Mouse (Mus musculus): ENCODE measurements around the gene Zfp653. TPM values are rescaled to one million over a fixed set of nuclear protein-coding genes. Genes with fewer than 3 reads are reported as not detected.
A peak's percentile ranks its signal among the peaks of the same experiment; 100 is the strongest.
"Not testable (repeated sequence)": the region's sequence is repeated elsewhere in the genome, so short reads cannot be mapped to it uniquely, and the experiment has no call there.

Zfp653 gene
- total RNA-seq, 2 experiments from 2014 or later = 18.0 to 19.3 TPM

DNA sequence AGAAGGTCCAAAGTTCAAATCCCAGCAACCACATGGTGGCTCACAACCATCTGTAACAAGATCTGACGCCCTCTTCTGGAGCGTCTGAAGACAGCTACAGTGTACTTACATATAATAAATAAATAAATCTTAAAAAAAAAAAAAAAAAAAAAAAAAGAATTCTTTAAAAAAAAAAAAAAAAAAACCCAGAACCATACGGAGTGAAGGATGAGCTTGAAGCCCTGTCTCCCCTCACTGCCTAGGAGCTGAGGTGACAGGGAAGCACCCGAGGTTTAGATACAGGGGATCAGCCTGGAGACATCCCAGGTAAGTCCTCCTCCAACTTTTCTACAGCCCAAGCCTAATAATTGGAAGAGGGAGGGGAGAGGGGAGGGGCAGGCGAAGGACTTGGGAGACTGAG lies 4.6 kb upstream of the Zfp653 start:
- intact Hi-C loops (cut with DNase I); DNase-seq (ENCODE audit: low spot score in 2 of 2): not testable (repeated sequence)

DNA sequence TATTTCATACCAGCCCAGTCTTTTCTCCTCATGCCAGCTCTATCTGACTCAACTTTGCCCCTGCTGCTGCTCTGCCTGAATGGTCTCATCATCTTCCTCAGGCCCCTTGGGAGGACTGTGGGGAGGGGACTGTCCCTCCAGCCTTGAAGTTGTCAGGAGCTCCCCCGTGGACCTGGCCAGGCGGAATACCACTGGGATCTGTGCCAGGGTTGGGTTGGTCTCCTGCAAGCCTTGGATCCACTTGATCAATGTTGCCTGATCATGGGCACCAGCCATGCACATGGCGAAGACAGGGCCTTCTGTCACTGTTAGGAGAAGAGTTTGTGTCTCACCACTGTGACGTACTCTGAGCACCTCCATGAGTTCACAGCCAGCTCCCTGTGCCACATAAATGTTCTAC lies 1.1 kb upstream of the Zfp653 start:
- no peak for DNase-seq (ENCODE audit: low spot score in 2 of 2)
- intact Hi-C loops (cut with DNase I) = no loop called here

DNA sequence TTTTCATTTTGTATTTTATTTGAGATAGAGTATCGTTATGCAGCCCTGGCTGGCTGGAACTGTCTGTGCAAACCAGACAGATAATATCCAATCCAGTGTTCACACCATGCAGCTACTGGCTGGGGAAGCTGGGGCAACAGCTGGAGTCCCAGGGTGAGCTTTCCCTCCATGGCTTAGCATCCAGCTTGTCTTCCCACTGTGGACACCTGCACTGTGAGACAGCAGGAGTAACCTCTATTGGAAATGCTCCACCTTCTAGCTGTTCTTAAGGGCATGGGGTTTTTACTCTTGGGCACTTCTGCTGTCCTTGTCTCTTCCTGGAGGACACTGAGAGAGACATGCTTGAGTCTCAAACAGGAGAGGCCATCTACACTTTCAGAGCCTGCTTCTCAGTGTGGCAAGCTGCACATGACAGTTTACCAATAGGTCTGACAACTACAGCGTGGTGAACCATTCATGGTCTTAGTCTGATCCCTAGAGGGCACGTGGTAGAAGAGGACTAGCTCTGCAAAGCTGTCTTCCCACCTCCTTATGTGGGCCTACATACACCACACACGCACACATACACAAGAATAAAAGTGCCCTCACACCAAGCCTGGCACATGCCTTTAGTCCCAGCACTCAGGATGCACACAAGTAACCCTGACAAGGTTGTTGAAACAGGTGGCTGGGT lies 1.2 kb downstream of the Zfp653 start:
- intact Hi-C loops (cut with DNase I) = loop anchor here (2.0 kb wide), 1 partner anchor 15 kb away; the partner anchor contains the start of gene Ecsit
- no peak for DNase-seq (ENCODE audit: low spot score in 2 of 2)

DNA sequence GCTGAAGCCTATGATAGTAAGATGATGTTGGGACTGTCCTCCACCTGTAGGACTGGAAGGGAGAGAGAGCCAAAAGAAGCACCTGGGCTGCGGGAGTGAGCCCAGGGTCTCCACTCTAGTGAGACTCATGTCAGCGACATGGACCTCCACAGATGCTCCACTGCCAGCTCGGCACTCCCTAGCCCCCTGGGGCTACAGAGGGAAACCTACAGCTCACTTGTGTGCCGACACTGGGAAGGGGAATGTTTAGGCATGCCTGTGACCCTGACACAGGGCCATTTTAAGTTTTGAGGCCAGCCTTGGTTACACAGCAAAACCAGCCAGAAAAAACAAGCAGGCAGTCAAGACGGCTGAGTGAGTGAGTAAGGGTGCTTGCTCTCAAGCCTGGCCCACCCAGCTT lies 4.0 kb downstream of the Zfp653 start:
- intact Hi-C loops (cut with DNase I) = loop anchor here (2.0 kb wide), 1 partner anchor 76 kb away; no protein-coding TSS in a partner anchor
- DNase-seq (ENCODE audit: low spot score in 2 of 2) = no peak

DNA sequence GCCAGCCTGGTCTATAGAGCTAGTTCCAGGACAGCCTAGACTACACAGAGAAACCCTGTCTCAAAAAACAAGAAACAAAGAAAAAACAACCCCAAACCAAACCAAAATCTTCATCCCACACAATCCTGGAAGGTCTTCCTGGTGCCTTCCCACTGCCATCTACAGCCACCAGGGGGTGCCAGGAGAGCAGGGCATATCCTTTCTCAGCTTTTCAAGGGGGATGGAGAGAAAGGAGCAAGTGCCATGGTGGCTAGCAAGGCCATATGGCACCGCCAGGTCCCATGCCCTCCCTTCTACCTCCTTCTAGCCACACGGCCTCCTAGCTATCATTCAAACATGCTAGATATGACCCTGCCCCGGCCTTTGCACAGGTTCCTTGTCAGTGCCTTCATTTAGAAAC lies 4.7 kb downstream of the Zfp653 start:
- intact Hi-C loops (cut with DNase I) = loop anchor here (2.0 kb wide), 1 partner anchor 76 kb away; no protein-coding TSS in a partner anchor
- peak in 1 of 2 experiments; percentile 42 for DNase-seq (ENCODE audit: low spot score in 2 of 2)

DNA sequence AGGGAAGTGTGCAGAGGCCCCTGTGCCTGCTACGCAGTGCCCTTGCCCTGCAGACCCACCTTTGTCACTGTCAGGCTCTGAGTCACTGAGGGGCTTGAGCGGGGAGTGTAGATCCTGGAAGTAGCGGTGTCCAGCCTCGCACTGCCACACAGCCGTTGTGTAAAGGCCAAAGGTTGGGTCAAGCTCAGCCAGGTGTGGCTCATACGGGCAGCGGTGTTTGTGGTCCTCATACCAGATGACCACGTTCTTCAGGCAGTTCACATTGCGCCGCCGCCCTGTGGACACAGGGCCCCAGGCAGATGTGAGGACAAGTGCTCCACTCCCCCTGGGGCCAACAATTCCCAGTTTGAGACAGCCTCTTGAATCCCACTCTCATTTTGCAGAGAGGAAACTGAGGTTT lies 5.5 kb downstream of the Zfp653 start:
- DNase-seq (ENCODE audit: low spot score in 2 of 2) = no peak
- intact Hi-C loops (cut with DNase I) = loop anchor here (2.0 kb wide), 1 partner anchor 77 kb away; no protein-coding TSS in a partner anchor

DNA sequence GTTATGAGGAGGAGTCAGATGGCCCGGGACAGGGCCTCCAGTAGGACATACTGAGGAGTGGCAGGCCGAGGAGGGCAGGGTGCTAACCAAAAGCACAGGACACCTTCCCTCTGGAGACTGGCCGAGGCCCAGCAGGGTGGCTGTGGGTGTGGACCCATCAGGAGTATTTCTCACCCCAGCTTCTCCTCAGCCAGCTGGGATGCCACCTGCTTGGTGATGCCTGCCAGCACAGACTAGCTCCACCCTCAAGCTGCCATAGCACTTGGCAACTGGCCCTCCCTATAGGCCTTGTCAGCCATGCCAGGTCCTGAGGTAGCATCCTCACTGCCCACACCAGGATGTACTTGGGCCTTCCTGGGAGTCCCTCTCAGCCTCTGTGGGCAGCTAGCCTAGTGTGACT lies 6.8 kb downstream of the Zfp653 start:
- DNase-seq (ENCODE audit: low spot score in 2 of 2) = peak in 1 of 2 experiments; percentile 62
- intact Hi-C loops (cut with DNase I) = loop anchor here (5.0 kb wide), 1 partner anchor 147 kb away; the partner anchor contains the start of gene Rab3d

DNA sequence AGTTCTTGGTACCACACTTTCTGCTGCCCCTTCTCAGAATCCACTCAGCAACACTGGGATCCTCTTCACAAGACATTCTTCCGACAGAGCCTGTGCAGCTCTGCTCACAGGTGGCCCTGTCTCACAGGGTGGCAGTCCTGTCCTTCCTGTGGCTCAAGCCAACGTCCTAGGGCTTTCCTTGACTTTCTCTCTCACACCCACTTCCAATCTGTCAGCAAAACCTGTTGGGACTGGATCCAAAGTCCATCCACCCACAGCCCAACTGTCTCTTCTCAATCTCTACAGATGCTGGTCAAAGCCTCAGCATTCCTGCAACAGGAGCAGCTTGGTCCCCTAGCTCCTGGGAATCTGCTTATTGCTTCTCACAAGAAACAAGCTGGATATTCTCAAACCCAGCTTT lies 9.8 kb downstream of the Zfp653 start:
- intact Hi-C loops (cut with DNase I) = loop anchor here (5.0 kb wide), 1 partner anchor 144 kb away; the partner anchor contains the start of gene Rab3d
- DNase-seq (ENCODE audit: low spot score in 2 of 2) = peak; percentile 65 to 89

DNA sequence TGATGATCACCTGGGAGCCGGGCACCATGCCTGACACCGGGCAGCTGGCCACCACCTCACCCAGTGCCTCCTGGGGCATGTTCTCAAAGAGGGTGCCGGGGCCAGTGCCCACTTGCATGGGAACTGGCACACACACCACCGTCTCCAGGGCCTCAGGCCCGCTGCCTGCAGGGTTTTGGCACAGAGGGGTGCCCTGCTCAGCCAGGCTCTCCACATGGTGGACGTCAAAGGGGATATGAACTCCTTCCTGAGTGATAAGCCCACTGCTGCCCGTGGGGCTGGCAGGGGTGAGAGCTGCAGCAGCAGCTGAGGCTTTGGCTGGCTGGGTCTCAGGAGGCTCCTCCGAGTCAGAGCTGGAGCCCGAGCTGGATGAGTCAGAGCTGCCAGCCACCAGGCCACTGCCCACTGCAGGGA lies 13.2 kb downstream of the Zfp653 start:
- intact Hi-C loops (cut with DNase I) = no loop called here
- DNase-seq (ENCODE audit: low spot score in 2 of 2) = peak in 1 of 2 experiments; percentile 39

DNA sequence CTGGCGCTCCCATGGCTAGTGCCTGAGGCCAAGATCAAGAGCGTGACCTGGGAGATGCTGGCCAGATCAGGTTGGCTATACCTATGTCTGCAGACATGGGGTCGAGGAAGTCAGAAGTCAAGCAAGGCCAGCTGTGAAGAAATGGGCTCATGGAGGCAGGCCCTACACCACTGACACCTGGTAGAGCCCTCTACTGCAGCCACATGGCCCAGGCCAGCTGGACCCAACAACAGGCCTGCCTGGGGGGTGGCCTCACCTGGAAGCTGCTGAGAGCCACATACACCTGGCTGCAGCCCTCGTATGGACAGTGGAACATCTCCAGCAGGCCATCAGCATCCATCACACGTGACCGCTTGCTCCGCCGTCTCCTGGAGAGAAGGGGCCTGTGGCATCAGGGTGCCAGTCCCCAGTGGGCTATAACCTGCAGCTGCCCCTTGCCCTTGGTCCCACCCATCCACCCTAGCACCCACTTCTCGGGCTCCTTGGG lies 14.1 kb downstream of the Zfp653 start:
- DNase-seq (ENCODE audit: low spot score in 2 of 2) = no peak
- intact Hi-C loops (cut with DNase I) = no loop called here

DNA sequence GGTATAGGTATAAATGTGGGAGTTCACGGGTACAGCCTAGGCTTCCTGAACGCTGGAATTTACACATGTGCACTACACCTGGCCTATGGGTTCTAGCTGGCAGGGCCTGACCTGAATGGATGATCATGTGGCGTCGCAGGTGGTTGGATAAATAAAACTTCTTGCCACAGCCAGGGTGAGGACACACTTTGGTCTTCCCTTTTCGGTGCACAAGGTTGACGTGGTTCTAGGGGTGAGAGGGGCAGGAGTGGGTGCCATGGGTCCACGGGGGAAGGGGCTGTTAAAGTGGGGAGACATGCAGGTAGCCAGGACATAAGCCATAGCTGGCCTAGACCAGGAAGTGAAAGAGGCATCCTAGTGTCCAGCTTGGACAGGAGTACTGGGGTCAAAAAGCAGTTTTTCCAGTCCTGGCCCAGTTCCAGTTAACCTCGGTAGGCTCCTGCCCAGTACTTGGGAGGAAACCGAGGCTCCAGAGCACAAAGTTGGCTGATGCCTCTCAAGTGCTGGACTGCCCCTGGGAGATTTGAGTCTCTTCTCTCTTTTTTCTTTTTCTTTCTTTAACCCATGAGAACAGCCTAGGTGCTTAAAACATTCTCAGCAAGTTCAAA lies 14.8 kb downstream of the Zfp653 start:
- intact Hi-C loops (cut with DNase I) = no loop called here
- DNase-seq (ENCODE audit: low spot score in 2 of 2) = no peak

DNA sequence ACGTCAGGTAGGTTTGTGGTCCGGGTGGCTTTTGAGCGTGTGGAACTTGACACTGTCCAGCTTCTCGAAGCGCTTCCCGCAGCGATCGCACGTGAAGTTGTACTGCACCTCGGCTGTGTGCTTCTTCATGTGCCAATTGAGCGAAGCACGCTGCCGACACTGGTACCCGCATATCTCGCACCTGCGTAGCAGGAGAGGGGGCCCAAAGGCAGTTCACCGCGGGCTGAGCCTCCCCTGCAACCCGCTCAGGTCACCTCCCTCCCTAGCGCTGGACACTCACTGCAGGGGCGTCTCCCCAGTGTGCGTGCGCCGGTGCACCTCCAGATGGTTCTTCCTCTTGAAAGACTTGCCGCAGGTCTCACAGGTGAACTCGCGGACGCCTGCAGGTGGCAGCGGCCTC lies 15.5 kb downstream of the Zfp653 start:
- intact Hi-C loops (cut with DNase I) = no loop called here
- no peak for DNase-seq (ENCODE audit: low spot score in 2 of 2)

DNA sequence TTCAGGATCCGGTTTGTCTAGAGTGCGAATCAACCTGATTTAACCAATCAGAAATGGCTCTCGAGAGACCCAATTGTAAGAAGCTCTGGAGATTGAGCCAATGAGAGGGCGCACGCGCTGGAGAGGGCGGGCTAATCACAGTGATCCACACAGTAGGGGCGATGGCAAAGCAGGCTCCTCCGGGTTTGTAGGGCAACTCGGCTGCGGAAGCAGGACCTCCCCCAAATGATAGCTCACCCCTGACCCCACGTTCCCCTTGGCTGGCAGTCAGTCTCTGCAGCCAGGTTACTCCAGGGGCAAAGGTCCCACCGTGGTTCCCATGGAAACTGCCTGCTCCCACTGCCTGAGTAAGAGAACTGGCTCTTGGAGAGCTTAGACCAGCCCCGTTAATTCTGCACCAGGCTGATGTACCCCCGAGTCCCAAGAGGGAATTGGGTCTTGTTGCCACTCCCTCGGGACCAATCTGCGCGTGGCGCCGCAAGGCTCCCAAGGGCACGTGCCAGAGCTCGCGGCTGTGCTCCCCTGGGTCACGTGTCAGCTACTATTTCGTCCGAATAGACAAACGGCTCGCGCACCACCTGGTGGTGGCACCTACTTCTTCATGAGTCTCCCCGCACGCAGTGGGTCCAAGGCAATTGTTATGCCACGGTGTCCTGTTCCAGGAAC lies 16.6 kb downstream of the Zfp653 start:
- intact Hi-C loops (cut with DNase I) = loop anchor here (5.0 kb wide), 1 partner anchor 92 kb away; the partner anchor contains the start of gene Epor
- peak; percentile 82 to 92 for DNase-seq (ENCODE audit: low spot score in 2 of 2)

DNA sequence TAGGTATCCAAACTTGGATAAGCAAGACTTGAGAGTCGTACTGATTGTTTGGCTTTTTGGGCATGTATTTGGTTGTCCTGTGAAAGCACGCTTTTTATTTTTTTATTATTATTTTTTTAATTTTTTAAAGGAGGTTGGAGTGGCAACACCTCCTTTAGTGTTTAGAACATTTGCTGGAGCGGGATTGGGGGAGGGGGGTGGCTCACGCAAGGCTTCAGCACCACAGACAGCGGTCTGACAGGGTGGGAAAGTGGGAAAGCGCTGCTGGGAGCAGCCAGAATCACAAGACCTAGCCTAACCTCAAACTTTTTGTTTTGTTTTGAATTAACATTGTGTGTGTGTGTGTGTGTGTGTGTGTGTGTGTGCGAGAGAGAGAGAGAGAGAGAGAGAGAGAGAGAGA lies 17.5 kb downstream of the Zfp653 start:
- no peak for DNase-seq (ENCODE audit: low spot score in 2 of 2)
- intact Hi-C loops (cut with DNase I) = loop anchor here (5.0 kb wide), 1 partner anchor 91 kb away; the partner anchor contains the start of gene Epor

DNA sequence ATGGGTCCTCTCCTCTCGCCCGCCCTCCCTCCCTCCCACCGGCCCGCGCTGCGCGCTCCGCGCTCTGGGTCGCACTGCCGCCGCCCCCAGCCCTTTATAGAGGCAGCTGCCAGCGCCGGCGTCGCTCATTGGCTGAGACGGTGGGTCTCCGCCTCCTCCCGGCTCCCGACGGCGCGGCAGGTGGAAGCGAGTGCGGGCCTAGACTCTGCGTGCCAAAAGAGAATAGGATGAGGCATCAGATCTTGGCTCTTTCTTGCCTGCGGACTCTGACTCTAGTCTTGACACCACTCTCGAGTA lies 19.3 kb downstream of the Zfp653 start, which contains the start of gene Elavl3:
Gene Elavl3 (minus strand): TSS at position 66 of the 297 bp plus-strand sequence.
- peak; percentile 86 to 90 for DNase-seq (ENCODE audit: low spot score in 2 of 2)
- intact Hi-C loops (cut with DNase I) = loop anchor here (5.0 kb wide), 1 partner anchor 90 kb away; the partner anchor contains the start of gene Epor

DNA sequence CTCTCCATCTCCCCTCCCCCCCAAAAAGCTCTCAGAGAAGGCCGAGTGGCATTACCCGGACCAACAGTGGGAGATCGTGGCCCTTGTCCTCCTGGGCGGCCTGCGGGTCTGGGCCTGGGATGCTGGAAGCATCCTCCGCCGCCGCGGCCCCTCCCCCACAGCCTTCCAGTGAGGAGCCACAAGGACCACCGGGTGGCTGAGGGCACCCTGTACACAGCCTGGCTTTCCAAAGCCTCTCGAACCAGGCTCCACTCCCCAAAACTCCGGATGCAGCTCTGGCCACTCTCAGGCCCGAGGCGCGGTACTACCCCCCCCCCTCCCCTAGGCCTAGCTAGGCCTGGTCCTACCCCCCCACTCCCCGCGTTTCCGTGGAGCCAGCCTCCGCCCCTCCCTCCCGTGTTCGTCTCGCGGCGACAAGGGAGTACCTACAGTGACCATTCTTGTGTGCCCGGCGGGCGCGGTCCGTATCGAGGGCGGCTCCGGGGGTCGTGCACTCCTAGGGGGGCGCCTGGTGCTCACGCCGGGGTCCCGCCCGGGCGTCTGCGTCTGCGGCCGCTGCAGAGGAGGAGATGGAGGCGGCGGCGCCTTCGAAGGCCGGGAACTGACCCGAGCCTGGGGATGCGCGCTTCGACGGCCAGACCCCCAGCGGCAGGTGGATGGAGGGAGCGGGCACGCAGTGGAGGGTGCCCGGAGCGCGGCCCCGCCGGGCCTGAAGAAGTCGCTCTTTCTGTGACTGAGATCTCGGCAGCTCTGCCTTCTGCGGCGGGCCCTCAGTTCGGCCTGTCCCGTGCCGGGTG lies 19.8 kb downstream of the Zfp653 start:
- intact Hi-C loops (cut with DNase I) = loop anchor here (5.0 kb wide), 1 partner anchor 89 kb away; the partner anchor contains the start of gene Epor
- no peak for DNase-seq (ENCODE audit: low spot score in 2 of 2)

DNA sequence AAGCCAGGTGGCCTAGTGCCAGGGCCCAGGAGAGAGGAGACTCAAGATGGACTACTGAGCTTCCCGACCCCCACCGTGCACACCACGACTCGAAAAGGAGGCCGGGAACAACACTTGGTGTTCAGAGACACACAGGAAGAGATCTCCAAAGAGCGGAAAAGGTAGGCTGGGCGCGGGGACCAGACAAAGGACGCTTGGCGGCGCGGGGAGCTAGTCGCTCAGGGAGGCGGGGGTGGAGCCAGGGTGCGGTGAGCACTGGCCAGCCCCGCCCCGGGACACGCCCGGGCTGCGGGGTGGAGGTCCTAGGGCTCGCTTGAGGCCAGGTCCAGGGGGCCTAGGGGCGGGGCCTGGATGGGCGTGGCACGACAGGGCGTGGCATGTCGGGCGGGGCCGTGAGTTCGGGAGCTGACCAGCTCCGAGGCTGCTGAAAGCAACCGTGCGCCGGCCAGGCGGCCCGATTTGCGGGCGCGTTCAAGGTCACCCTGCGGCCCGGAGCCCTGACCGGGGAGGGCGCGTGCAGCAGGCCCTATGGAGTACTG lies 20.8 kb downstream of the Zfp653 start:
- peak; percentile 62 to 70 for DNase-seq (ENCODE audit: low spot score in 2 of 2)
- intact Hi-C loops (cut with DNase I) = loop anchor here (5.0 kb wide), 1 partner anchor 88 kb away; the partner anchor contains the start of gene Epor

DNA sequence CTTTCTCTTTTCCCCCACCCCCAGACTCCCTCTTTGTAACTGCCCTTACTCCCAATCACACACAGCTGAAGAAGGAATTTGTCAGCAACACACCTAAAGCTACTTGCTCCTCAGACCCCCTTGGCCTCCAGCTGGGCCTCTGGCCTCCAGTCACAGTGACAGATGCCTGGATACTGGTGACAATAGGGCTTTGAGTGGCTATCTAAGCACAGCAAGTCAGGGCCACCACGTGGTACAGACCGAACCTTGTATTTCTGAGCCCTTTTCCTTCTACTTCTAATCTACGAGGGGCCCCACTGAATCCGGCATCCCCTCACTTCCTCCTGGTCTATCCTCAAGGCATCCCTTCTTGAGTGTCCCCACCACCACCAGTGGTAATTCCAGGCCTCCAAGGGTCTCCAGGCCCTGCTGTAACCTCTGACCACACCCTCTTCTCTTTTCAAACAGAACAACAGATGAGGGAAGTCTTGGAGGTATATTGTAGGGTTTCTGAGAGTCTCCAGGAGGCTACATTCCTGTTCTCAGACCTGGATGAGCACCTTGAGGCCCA lies 21.4 kb downstream of the Zfp653 start:
- DNase-seq (ENCODE audit: low spot score in 2 of 2) = no peak
- intact Hi-C loops (cut with DNase I) = loop anchor here (5.0 kb wide), 1 partner anchor 87 kb away; the partner anchor contains the start of gene Epor

DNA sequence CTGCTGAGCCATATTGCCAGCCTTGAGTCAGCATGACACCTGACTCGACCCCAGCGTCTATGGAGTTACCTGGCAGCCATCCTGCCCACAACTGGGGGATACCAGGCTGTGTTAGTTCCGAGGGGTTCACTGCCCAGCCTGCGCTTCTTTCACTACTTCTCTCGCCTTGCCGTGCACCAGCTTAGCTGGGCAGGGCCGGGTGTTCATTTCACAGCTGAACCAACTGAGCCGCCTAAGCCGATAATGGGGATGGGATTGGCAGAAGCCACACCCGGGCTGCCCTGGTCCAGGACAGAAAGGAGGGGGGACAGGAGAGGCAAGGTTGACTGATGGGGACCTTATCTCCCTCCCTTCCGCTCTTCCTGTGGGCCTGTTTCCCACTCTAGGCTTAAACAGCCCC lies 21.9 kb downstream of the Zfp653 start:
- DNase-seq (ENCODE audit: low spot score in 2 of 2) = no peak
- intact Hi-C loops (cut with DNase I) = no loop called here

All from left cerebral cortex, postnatal 25 days (tissue).